Mouse (Mus musculus) hindbrain, embryonic 11.5 days (tissue): ENCODE measurements around the gene Smarcd2. TPM values are rescaled to one million over a fixed set of nuclear protein-coding genes. Genes with fewer than 3 reads are reported as not detected.
A peak's percentile ranks its signal among the peaks of the same experiment; 100 is the strongest.

ENCODE experiments used
- ATAC-seq: fragments of 200-750 bp; cut with Nextera tagmentation; 2 replicates; pipeline ENCODE4 v1.8.0; 2017; ENCODE audit warnings: mild to moderate bottlenecking, moderate TSS enrichment, moderate library complexity; ENCODE audit not compliant: low FRiP score
- DNase-seq: peaks from one replicate; pipeline ENCODE4 v3.0.0-alpha.2; 2015; ENCODE audit warnings: low spot score
- H3K27ac ChIP-seq: fragments of 300-500 bp; sonication (generic); 2 replicates; pipeline ENCODE4 v1.5.1; 2014; ENCODE audit warnings: mild to moderate bottlenecking, low read depth, low read length
- H3K27me3 ChIP-seq: fragments of 300-500 bp; sonication (generic); 2 replicates; pipeline ENCODE4 v1.6.1; 2014; ENCODE audit warnings: mild to moderate bottlenecking, low read length, moderate library complexity, mixed read lengths; ENCODE audit not compliant: control insufficient read depth, insufficient read depth
- H3K36me3 ChIP-seq: fragments of 300-500 bp; sonication (generic); 2 replicates; pipeline ENCODE4 v1.6.1; 2014; ENCODE audit warnings: mild to moderate bottlenecking, low read length, moderate library complexity, mixed read lengths; ENCODE audit not compliant: control insufficient read depth, insufficient read depth
- H3K4me1 ChIP-seq: fragments of 300-500 bp; sonication (generic); replicated peaks from 2 replicates; pipeline ENCODE4 v1.6.1; 2014; ENCODE audit warnings: low read length, mixed read lengths; ENCODE audit not compliant: control insufficient read depth, insufficient read depth
- H3K4me2 ChIP-seq: fragments of 300-500 bp; sonication (generic); replicated peaks from 2 replicates; pipeline ENCODE4 v1.6.1; 2014; ENCODE audit warnings: mild to moderate bottlenecking, low read depth, low read length
- H3K4me3 ChIP-seq: fragments of 300-500 bp; sonication (generic); 2 replicates; pipeline ENCODE4 v1.5.1; 2014; ENCODE audit warnings: low read depth, low read length
- H3K9ac ChIP-seq: fragments of 300-500 bp; sonication (generic); 2 replicates; pipeline ENCODE4 v1.6.1; 2014; ENCODE audit warnings: low read depth, low read length
- H3K9me3 ChIP-seq: fragments of 300-500 bp; sonication (generic); 2 replicates; pipeline ENCODE4 v1.6.1; 2016; ENCODE audit warnings: low read length; ENCODE audit not compliant: control insufficient read depth
- WGBS: fragments of 180-500 bp; shearing (Covaris S2); extraction: QIAGEN DNeasy Blood & Tissue Kit; methylation state at CpG from one replicate; pipeline ENCODE4 v1.1.7; 2014; 5-methylcytosine and 5-hydroxymethylcytosine counted together
- polyA plus RNA-seq: library from polyadenylated mRNA; unstranded; fragments of >200 nt; fragmentation: Nextera tagmentation; extraction: Ambion mirVana; gene quantifications from 2 replicates; pipeline ENCODE4 v1.2.1, GENCODE M21; 2014

Gene Smarcd2
- polyA plus RNA-seq, 1 experiment from 2014 or later, result 31.6 TPM

DNA sequence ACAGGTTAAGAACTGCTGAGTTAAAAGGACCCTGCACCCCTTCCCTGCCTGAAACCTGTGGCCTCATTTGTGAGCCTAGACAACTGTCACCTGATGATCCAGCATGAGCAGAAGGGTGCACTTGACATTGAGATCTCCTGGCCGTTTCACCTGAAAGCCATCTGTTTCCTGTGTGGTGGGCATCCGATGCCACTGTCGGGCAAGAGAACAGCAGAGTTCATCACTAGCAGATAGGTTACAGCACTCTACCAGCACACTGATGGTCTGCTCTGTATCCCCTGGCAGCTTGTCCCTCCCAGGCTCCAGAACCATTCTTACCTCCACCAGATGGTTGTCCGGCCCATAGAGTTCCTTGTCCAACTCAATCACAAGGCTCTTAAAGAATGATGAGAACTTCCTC, 7.2 kb downstream of the Smarcd2 start:
- Histone ChIP-seq H3K9me3 (no peaks in the 10 kb centered on the region), H3K4me3 (no peak overlapping the region), H3K4me1 (peaks cover 14% of the 10 kb centered on the region), H3K27ac (no peak overlapping the region), H3K27me3 (no peaks in the 10 kb centered on the region), H3K36me3 (peaks cover 30% of the 10 kb centered on the region), H3K4me2 (no peak overlapping the region), H3K9ac (no peak overlapping the region)
- ATAC-seq (no peak), DNase-seq (no peak)
- 97% methylated on average over 4 of the region's 4 CpGs for WGBS

DNA sequence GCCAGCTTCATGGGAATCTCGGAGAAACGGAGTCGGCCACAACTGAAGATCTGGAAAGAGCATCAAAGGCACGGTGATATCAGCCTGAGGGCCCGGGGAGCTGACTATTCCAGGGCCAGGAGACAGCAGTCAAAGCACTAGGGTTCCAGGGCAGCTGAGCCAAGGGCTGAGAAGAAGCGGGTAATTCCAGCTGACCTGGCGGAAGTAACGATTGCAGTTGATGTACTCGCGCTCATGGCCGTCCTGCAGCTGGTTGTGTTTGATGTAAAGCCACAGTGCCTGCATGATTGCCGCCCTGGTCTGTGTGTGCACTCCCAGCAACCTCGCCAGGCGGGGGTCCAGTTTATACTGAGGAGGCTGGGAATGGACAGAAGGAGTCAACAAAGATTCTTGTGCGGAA, 7.8 kb downstream of the Smarcd2 start:
- Histone ChIP-seq H3K9ac (no peak overlapping the region), H3K27me3 (no peaks in the 10 kb centered on the region), H3K27ac (no peak overlapping the region), H3K36me3 (peaks cover 30% of the 10 kb centered on the region), H3K4me1 (peaks cover 11% of the 10 kb centered on the region), H3K4me2 (no peak overlapping the region), H3K9me3 (no peaks in the 10 kb centered on the region), H3K4me3 (no peak overlapping the region)
- ATAC-seq (no peak), DNase-seq (no peak)
- 94% methylated on average over 15 of the region's 15 CpGs for WGBS

- no peaks in the 10 kb centered on the region for H3K27me3 ChIP-seq
- peaks cover 30% of the 10 kb centered on the region for H3K36me3 ChIP-seq
- 93% methylated on average over 9 of the region's 9 CpGs for WGBS
Measured at GRCm38 (mm10) chr11:106263963-106264362, 8.8 kb downstream of the Smarcd2 start.

GRCm38 (mm10) chr11:106260826-106261450, 11.8 kb downstream of the Smarcd2 start:
- Histone ChIP-seq H3K9me3 (no peaks in the 10 kb centered on the region), H3K27ac (no peak overlapping the region), H3K4me2 (no peak overlapping the region), H3K9ac (no peak overlapping the region), H3K4me1 (peaks cover 4% of the 10 kb centered on the region; the same call in 1 of the 2 replicates), H3K4me3 (no peak overlapping the region), H3K27me3 (no peaks in the 10 kb centered on the region), H3K36me3 (peaks cover 28% of the 10 kb centered on the region)
- ATAC-seq (no peak), DNase-seq (no peak)
- WGBS, result 81% methylated on average over 14 of the region's 14 CpGs

More at GRCm38 (mm10) chr11:106263963-106264362, 8.8 kb downstream of the Smarcd2 start:
- DNase-seq, result no peak
- Histone ChIP-seq H3K4me1 (peaks cover 7% of the 10 kb centered on the region), H3K4me3 (no peak overlapping the region), H3K9ac (no peak overlapping the region), H3K9me3 (no peaks in the 10 kb centered on the region), H3K4me2 (no peak overlapping the region), H3K27ac (no peak overlapping the region)
- ATAC-seq, result no peak

GRCm38 (mm10) chr11:106256775-106257174, 16.0 kb downstream of the Smarcd2 start:
- no peaks in the 10 kb centered on the region for H3K27me3 ChIP-seq
- peaks cover 6% of the 10 kb centered on the region for H3K36me3 ChIP-seq
- H3K4me2 ChIP-seq, result peak overlapping the region; percentile 92
- ATAC-seq, result no peak
- 77% methylated on average over 5 of the region's 5 CpGs for WGBS
- H3K9ac ChIP-seq, result peak overlapping the region; percentile 67
- no peak overlapping the region for H3K27ac ChIP-seq
- peak overlapping the region; percentile 77 for H3K4me3 ChIP-seq
- H3K9me3 ChIP-seq, result no peaks in the 10 kb centered on the region
- DNase-seq, result no peak
- peaks cover 6% of the 10 kb centered on the region for H3K4me1 ChIP-seq

- DNase-seq (peak; percentile 98), ATAC-seq (peak; percentile 95)
- H3K4me3 ChIP-seq, result peak within 1 kb of the TSS; percentile 77
- peak within 1 kb of the TSS; percentile 67 for H3K9ac ChIP-seq
- no peaks in the 10 kb centered on the region for H3K27me3 ChIP-seq
- H3K9me3 ChIP-seq, result no peaks in the 10 kb centered on the region
- peak within 1 kb of the TSS; percentile 92 for H3K4me2 ChIP-seq
- peaks cover 2% of the 10 kb centered on the region; the same call in 1 of the 2 replicates for H3K36me3 ChIP-seq
- peak within 1 kb of the TSS; percentile 55 for H3K27ac ChIP-seq
- under 1% methylated on average over 42 of the region's 42 CpGs for WGBS
- peaks cover 6% of the 10 kb centered on the region for H3K4me1 ChIP-seq
Measured at GRCm38 (mm10) chr11:106255685-106256451, 16.9 kb downstream of the Smarcd2 start, which contains the start of the genes Ftsj3 and Psmc5. TSS of gene Ftsj3 (minus strand) at chr11:106256079. TSS of gene Psmc5 (plus strand) at chr11:106256154.

DNA sequence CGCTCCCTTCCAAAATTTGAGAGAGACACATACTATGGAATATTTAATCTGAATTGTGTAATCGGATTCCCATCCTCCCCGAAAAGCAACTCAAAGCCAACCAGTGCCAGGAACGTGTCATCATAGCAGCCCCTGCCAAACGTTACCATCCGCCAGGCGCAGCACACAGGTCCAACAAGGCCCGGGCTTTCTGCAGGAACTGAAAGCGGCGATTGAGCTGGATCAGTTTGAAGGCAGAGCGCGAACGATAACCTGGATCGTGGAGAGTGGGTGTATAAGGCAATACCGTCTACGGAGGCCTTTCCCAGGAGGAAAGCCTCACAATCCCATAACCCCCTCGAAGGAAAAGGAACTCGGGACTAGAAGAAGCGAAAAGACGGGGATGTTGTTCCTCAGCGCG, 17.6 kb downstream of the Smarcd2 start:
- DNase-seq (no peak), ATAC-seq (no peak)
- Histone ChIP-seq H3K4me3 (peak overlapping the region; percentile 77), H3K36me3 (peaks cover 7% of the 10 kb centered on the region), H3K27me3 (no peaks in the 10 kb centered on the region), H3K9me3 (no peaks in the 10 kb centered on the region), H3K27ac (no peak overlapping the region), H3K9ac (peak overlapping the region; percentile 67), H3K4me1 (peaks cover 6% of the 10 kb centered on the region), H3K4me2 (peak overlapping the region; percentile 92)
- WGBS, result 4% methylated on average over 22 of the region's 22 CpGs

GRCm38 (mm10) chr11:106254767-106255166, 18.0 kb downstream of the Smarcd2 start:
- Histone ChIP-seq H3K9ac (peak overlapping the region; percentile 67), H3K27me3 (no peaks in the 10 kb centered on the region), H3K4me3 (peak overlapping the region; percentile 77), H3K36me3 (peaks cover 8% of the 10 kb centered on the region), H3K4me2 (peak overlapping the region; percentile 92), H3K27ac (no peak overlapping the region), H3K4me1 (peaks cover 6% of the 10 kb centered on the region), H3K9me3 (no peaks in the 10 kb centered on the region)
- WGBS, result 22% methylated on average over 2 of the region's 2 CpGs
- ATAC-seq (no peak), DNase-seq (no peak)
